Mouse (Mus musculus): ENCODE measurements around the gene Rom1. TPM values are rescaled to one million over a fixed set of nuclear protein-coding genes. Genes with fewer than 3 reads are reported as not detected.
A peak's percentile ranks its signal among the peaks of the same experiment; 100 is the strongest.
"Not testable (repeated sequence)": the region's sequence is repeated elsewhere in the genome, so short reads cannot be mapped to it uniquely, and the experiment has no call there.

Gene Rom1
- 1 to 10 TPM; 2.1 to 2.4 TPM for total RNA-seq (2021)

- peak in 1 of 2 experiments; percentile 92 for DNase-seq (ENCODE audit: extremely low spot score in 1 of 2, low spot score in 2 of 2)
- intact Hi-C loops (cut with DNase I), result no loop called here
Observed at GRCm38 (mm10) chr19:8929224-8930088, at the start of gene Rom1, which contains the start of gene Eml3. Gene Rom1, minus strand, starts transcription at chr19:8929356. Gene Eml3, plus strand, starts transcription at chr19:8929552.

DNA sequence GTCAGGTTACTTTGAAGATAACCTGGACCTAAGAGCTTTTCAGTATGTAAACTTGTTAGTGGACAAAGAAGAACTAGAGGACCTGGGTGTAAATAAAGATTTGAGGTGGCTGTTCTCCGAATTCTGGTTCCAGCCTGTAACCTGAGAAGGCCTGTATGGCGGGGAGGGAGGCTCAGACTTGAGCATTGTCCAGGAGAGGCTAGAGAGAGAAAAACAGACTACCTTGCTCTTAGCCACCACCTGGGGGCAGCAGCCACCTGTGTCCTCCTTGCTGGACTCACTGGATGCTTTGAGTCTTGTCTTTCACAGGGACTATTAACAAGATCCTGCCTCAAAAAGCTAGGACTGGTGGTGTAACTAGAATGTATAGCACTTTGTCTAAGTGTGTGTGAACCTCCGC lies 47.4 kb upstream of the Rom1 start:
- no peak for DNase-seq (ENCODE audit: extremely low spot score in 1 of 2, low spot score in 2 of 2)
- intact Hi-C loops (cut with DNase I), result loop anchor here (5.0 kb wide), 1 partner anchor 136 kb away; no protein-coding TSS in a partner anchor

DNA sequence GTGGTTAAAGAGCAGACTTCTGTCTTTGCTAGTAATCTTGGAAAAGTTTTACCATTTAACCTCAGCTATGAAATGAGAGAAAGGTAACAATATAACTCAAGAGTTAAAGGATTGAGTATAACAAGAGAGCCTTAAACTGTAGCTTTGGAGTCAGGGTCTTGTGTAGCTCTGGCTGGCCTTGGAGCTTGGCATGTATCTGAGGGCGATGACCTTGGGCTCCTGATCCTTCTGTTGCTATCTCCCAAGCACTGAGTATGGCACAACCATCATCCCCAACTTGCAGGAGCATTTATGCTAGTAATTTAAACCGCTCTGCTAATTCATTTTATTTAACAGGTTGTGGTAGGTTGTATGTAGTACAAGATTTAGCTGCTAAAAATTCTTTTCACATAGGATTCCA lies 46.3 kb upstream of the Rom1 start:
- intact Hi-C loops (cut with DNase I), result loop anchor here (5.0 kb wide), 1 partner anchor 137 kb away; no protein-coding TSS in a partner anchor
- DNase-seq (ENCODE audit: extremely low spot score in 1 of 2, low spot score in 2 of 2), result no peak

- intact Hi-C loops (cut with DNase I), result loop anchor here (5.0 kb wide), 1 partner anchor 138 kb away; no protein-coding TSS in a partner anchor
Observed at GRCm38 (mm10) chr19:8974638-8975037, 45.5 kb upstream of the Rom1 start.

GRCm38 (mm10) chr19:8972491-8972890 lies 43.3 kb upstream of the Rom1 start:
- intact Hi-C loops (cut with DNase I); DNase-seq (ENCODE audit: extremely low spot score in 1 of 2, low spot score in 2 of 2): not testable (repeated sequence)

More at GRCm38 (mm10) chr19:8974638-8975037, 45.5 kb upstream of the Rom1 start:
- DNase-seq (ENCODE audit: extremely low spot score in 1 of 2, low spot score in 2 of 2), result no peak

DNA sequence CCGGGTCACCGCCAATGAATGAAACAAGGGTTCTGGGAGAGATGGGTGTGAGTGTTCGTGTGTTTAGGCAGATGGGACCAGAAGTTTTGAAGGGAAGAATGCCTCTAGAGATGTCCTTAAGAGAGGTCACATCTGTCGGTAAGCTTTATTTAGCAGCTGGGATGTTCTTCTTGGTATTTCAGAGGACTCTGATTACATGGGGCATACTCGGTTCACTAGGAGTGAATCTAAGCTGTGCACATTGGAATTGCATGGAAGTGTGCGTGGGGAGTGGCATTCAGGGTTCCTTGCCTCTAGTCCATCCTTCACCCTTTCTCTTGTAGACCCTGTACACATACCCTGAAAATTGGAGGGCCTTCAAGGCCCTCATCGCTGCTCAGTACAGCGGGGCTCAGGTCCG lies 38.7 kb upstream of the Rom1 start:
- intact Hi-C loops (cut with DNase I), result no loop called here
- DNase-seq (ENCODE audit: extremely low spot score in 1 of 2, low spot score in 2 of 2), result no peak

DNA sequence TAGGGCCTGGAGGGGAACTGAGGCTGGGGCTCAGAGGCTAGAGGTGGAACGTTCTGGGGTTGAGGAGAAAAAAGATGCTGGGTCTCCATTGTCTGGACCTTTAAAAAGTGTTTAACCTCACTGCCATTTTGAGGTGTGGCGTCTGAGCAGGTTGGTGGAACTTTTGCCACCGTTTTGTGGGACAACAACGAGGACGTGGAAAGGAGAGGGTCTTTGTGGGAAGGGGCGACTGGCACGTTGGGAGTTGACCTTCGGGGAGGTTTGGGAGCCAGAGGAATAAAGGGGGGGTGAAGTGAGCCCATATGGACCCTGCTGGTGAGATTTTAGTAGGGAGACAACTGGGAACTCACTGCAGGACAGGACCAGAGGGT lies 38.2 kb upstream of the Rom1 start:
- DNase-seq (ENCODE audit: extremely low spot score in 1 of 2, low spot score in 2 of 2), result no peak
- intact Hi-C loops (cut with DNase I), result no loop called here

DNA sequence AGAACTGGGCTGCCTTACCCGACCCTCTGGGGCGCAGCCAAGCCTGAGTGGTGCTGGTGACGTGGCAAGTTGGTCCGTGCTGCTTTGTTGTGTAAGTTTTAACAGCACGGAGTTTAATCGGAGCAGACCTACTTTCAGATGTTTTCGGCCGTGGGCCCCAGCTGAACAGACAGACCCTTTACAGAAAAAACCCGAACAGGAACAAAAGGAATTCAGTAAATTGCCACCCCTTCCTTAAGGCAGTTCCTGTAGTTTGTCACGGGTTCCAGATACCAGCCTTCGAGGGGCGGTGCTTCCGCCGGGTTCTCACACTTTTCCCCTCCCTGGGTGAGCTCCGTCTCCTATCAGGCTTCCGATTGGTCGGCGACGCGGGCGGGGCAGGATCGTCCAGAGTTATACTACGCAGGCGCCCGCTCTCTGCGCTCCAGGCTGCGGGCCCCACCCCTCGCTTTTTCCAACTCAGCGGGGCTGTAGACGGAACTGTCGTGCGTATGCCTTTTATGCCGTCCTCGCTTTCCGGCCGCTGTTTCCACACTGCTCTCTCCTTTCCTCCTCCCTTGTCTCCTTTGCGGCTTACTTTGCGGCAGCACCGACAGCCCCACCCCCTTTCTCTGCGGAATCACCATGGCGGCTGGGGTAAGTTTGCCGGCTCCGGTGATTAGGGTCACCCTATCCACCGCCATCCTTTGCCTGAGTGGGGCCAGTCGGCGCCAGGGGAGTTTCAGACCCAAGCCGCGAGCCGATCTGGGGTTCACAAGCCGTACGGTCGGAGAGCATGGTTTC lies 37.6 kb upstream of the Rom1 start, which contains the start of gene Eef1g:
Eef1g (plus strand) TSS at position 452 of the 783 bp plus-strand sequence.
- peak; percentile 98 to 100 for DNase-seq (ENCODE audit: extremely low spot score in 1 of 2, low spot score in 2 of 2)
- intact Hi-C loops (cut with DNase I), result no loop called here

GRCm38 (mm10) chr19:8966198-8966589 lies 37.0 kb upstream of the Rom1 start:
- intact Hi-C loops (cut with DNase I), result no loop called here
- no peak for DNase-seq (ENCODE audit: extremely low spot score in 1 of 2, low spot score in 2 of 2)

GRCm38 (mm10) chr19:8965771-8966170 lies 36.6 kb upstream of the Rom1 start:
- intact Hi-C loops (cut with DNase I), result no loop called here
- peak in 1 of 2 experiments; percentile 59 for DNase-seq (ENCODE audit: extremely low spot score in 1 of 2, low spot score in 2 of 2)

DNA sequence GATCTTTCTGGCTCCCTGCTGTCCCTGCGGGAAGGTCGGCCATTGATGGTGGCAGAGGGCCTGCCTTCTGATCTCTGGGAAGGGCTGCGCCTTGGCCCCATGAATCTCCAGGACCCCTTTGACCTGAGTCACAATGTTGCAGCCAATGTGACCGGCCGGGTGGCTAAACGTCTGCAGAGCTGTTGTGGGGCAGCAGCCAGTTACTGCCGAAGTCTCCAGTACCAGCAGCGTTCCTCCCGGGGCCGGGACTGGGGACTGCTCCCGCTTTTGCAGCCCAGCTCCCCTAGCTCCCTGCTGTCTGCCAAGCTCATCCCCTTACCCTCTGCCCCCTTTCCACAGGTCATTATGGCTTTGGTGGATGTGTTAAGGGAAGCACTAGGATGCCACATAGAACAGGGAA lies 35.9 kb upstream of the Rom1 start:
- intact Hi-C loops (cut with DNase I), result no loop called here
- no peak for DNase-seq (ENCODE audit: extremely low spot score in 1 of 2, low spot score in 2 of 2)

DNA sequence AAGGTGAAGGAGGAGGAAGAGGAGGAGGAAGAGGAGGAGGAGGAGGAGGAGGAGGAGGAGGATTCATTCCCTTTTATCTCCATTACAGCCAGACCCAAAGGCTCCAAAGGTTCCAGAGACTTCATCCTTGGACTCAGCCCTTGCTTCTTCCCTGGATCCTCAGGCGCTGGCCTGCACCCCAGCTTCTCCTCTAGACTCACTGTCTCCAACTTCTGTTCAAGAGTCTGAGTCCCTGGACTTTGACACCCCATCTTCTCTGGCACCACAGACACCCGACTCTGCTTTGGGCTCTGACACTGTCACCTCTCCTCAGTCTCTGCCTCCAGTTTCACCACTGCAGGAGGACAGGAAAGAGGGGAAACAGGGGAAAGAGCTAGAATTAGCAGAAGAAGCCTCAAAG lies 33.1 kb upstream of the Rom1 start:
- intact Hi-C loops (cut with DNase I), result no loop called here
- no peak for DNase-seq (ENCODE audit: extremely low spot score in 1 of 2, low spot score in 2 of 2)

GRCm38 (mm10) chr19:8954171-8954570 lies 25.0 kb upstream of the Rom1 start:
- intact Hi-C loops (cut with DNase I), result no loop called here
- DNase-seq (ENCODE audit: extremely low spot score in 1 of 2, low spot score in 2 of 2), result no peak

- intact Hi-C loops (cut with DNase I), result no loop called here
Observed at GRCm38 (mm10) chr19:8953135-8954039, 24.2 kb upstream of the Rom1 start, which contains the start of gene Tut1. Gene Tut1, plus strand, starts transcription at chr19:8953847.

GRCm38 (mm10) chr19:8952241-8952640 lies 23.1 kb upstream of the Rom1 start:
- DNase-seq (ENCODE audit: extremely low spot score in 1 of 2, low spot score in 2 of 2), result peak; percentile 25 to 47
- intact Hi-C loops (cut with DNase I), result no loop called here

More at GRCm38 (mm10) chr19:8953135-8954039, 24.2 kb upstream of the Rom1 start, which contains the start of gene Tut1:
- DNase-seq (ENCODE audit: extremely low spot score in 1 of 2, low spot score in 2 of 2), result peak; percentile 90 to 97

- intact Hi-C loops (cut with DNase I), result no loop called here
- DNase-seq (ENCODE audit: extremely low spot score in 1 of 2, low spot score in 2 of 2), result no peak
Observed at GRCm38 (mm10) chr19:8950190-8950589, 21.0 kb upstream of the Rom1 start.

GRCm38 (mm10) chr19:8946929-8947328 lies 17.8 kb upstream of the Rom1 start:
- intact Hi-C loops (cut with DNase I), result no loop called here
- no peak for DNase-seq (ENCODE audit: extremely low spot score in 1 of 2, low spot score in 2 of 2)

DNA sequence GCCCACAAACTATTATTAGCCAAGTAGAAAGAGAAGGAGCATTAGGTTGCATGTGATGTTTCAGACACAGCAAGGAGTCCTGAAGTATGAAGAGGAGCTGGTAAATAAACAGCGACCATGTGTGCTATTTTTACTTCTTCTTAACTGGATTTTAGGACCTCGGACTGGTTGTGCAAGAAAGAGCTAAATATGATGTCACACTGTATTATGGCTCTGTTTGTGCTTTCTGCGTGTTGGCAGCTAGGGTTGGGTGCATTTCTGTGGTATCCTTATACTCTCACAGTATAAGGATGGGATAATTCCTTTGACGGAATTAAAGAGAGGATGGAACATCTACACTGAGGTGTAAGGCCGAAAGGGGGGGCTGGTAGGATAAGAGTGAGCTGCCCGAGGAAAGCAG lies 16.1 kb upstream of the Rom1 start:
- DNase-seq (ENCODE audit: extremely low spot score in 1 of 2, low spot score in 2 of 2), result no peak
- intact Hi-C loops (cut with DNase I), result no loop called here

All from left cerebral cortex, postnatal 10 days (tissue).